Mouse (Mus musculus): ENCODE measurements around the gene Myo18b.

Gene Myo18b

DNA sequence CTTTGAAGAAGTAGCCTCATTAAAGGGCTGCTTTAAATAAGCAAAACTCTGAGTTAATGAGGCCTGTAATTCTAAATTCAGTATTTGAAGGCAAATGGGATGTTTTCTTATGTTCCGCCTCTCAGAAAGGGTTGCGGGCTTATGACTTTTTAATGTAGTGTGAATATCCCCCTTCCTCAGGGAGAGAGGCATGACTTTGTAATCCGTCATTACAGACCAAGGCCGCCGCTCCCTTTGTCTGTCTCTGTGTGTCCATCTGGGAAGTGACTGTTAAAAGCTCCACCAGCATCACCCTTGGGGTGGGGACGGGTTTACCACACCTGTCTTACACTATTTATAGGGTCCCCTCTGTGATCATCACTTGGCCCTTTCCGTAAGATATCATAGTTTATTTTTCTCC, 100.1 kb downstream of the Myo18b start:
- DNase-seq: no peak

DNA sequence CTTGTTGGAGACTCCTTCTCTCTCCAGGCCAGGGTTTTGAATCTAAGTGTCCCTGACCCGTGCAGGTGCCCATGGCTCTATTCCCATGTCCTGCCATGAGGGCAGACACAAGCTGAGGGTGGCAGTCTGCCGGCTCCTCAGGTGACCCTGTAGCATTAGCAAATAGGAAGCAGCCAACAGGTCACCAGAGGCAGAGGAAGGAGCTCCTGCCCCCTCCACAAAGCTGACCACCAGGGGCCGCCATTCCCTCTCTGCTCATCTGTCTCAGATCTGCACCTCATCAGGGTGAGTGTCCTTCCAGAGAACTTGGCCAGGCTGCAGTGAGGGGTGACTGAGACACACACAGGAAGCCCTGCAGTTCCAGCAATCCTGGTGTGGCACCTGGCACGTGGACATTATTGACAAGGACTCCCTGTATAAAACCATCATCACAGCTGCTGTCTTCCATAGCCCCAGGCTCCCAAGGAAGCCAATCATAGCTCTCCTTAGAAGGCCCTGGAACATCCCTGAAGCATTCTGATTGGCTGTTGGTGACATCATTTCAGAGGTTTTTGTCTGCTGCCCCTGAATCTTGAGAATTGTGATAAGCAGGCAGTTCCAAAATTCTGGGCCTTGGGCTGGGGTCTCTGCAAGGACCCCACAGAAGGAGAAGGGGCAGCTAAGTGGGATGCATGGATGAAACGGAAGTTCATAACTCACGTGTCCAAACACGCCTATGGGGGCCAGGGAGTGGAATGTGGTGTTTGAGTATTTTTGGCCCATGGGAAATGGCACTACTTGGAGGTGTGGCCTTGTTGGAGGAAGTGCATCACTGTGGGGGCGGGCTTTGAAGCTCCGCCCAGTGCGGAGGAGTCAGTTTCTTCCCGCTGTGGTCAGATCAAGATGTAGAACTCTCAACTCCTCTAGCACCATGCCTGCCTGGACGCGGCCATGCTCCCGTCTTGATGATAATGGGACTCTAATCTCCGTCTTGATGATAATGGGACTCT, 104.1 kb downstream of the Myo18b start:
- DNase-seq: no peak

DNA sequence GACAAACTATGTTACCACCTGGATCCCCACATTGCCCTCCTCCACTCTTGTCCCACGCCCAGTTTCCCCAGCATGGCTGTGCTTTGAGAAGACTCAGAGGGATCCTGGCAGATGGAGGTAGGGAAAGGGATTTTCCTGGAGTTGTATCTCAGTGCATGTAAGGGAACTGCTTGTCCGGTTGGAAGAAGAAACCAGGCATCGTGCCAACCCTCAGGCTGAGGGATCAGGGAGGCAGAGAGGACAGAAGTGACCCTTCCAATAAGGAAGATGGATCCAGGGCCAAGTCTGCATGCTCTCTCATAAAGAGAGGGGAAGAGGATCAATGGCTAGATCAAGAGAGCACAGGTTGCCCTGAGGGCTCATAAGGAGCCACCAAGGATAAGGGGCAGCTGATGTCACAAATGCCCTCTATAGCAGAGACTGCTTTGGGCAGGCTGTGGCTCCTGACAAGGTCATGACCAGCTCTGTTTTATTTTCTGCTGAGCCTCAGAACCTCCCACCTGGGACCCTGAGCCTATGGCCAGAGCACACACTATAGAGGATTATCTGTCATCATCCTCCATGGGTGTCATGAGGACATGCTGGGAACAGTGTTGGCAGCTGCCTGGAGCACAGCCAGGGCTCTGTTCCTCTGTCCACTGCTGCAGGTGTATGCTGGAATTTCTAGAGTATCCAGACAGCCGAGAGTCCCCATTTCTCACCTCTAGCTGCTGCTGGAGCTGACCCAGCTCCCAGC, 105.6 kb downstream of the Myo18b start:
- no peak for DNase-seq

DNA sequence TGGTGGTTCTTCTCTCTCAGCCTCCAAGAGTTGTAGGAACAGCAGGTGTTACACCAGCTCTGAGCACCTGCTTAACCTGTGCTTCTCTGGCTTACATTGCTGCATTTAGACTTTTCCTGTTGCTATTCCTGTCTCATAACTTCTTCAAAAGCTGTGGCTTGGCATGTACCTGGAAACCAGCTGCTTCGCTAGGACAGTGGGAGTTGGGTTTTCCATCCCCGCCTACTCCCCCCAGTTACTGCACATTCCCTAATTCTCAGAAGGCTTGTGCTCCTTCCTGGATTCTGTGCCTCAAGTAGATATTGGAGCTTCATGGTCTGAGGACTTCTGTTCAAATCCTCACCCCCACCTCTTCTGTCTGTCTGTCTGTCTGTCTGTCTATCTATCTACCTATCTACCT, 107.7 kb downstream of the Myo18b start:
- DNase-seq: no peak

- DNase-seq: no peak
Observed at GRCm38 (mm10) chr5:112786788-112787187, 109.4 kb downstream of the Myo18b start.

GRCm38 (mm10) chr5:112786031-112786430, 110.1 kb downstream of the Myo18b start:
- no peak for DNase-seq

DNA sequence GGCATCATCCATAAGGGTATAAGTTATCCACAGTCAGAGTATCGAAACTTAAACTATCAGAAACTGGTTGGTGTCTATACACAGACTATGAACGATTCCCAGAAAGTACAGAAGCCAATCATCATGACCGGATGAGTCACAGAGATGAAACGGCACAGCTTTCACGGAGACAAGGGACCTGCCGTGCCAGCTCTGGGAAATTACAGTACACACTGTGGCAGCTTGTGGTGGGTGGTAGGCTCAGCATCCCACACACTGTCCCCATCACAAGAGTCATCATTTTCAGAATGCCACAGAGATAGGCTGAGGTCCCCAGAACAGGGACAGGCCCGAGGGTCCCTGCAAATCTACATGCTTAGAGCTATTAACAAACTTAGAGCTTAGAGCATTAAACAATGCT, 114.4 kb downstream of the Myo18b start:
- DNase-seq: no peak

DNA sequence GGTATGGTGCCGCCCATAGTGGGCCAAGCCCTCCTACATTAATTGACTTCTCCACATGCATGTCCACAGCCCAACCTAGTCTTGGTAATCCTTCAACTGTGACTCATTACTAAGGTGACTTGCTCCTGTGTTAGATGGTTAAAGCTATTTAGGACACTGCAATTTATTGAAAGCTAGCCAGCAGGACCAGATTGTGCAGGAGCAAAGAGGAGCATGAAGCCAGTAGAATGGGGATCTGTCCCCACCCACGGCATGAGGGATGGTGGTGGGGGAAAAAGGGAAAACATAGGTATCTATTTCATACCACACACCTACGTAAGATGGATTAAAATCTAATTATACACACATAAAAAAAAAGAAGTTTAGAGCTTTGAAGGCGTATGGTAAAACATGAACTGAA, 114.9 kb downstream of the Myo18b start:
- no peak for DNase-seq

- no peak for DNase-seq
Observed at GRCm38 (mm10) chr5:112780383-112780782, 115.8 kb downstream of the Myo18b start.

- no peak for DNase-seq
Observed at GRCm38 (mm10) chr5:112776781-112777405, 119.3 kb downstream of the Myo18b start.

GRCm38 (mm10) chr5:112773429-112773828, 122.7 kb downstream of the Myo18b start:
- DNase-seq: no peak

DNA sequence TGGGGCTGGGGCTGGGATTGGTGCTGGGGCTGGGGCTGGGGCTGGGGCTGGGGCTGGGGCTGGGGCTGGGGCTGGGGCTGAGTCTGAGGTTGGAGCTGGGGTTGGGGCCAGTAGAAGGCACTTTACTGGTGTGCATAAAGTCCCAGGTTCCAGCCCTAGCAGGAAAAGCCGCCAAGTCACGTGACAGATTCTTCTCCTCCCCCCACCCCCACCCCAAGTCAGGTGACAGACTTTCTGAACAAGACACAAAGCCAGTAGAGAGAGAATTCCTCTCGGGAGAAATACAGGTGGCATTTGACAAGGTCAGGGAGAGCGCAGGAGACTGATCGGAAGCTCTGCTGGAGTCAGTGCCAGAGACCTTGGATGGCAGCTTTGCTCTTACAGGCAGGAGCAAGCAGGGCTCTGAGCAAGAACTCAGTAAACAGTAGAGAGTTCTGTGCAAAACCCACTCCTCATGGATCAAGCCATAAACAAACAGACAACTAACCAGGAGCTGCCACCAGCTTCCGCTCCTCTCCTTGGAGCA, 124.7 kb downstream of the Myo18b start:
- no peak for DNase-seq

DNA sequence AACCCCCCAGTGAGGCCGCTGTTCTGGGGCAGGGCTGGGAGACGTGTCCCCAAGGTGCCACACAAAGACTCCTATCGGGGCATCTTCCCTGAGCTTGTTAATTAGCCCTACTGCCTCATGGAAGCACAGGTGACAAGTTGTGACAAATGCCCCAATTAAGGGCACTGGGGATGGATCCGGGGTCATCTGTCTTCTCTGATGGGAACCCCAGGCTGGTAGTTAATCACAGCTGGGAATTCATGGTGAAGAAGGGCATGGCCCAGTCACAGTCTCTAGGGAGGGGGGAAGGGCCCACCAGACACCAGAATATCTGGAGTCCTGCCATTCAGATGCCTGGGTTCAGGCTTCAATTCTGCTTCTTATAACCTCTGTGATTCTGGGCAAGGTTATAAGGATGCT, 126.4 kb downstream of the Myo18b start:
- no peak for DNase-seq

- DNase-seq: no peak
Observed at GRCm38 (mm10) chr5:112769020-112769720, 127.0 kb downstream of the Myo18b start.

- no peak for DNase-seq
Observed at GRCm38 (mm10) chr5:112768556-112768955, 127.6 kb downstream of the Myo18b start.

DNA sequence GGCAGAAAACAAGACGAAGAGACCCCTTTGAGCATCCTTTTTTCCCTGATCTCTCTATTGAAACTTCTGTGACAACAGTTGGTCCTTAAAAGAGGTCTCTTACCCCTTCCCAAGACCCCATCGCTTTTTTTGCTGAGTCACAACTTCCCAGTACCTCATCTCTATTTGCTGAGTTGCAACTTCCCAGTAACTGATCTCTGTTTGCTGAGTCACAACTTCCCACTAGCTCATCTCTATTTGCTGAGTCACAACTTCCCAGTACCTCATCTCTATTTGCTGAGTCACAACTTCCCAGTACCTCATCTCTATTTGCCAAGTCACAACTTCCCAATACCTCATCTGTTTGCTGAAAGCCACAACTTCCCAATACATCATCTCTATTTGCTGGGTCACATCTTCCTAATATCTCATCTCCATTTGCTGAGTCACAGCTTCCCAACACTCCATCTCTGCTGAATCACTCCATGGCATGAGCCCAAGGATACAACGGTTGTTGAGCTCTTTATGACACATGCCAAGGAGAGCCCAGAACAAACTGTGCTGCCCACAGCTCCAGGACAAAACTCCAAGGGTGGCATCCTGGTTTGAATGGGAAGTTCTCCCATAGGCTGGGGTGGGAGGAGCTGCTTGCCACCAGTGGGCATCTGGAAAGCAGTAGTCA, 134.6 kb downstream of the Myo18b start:
- DNase-seq: no peak

DNA sequence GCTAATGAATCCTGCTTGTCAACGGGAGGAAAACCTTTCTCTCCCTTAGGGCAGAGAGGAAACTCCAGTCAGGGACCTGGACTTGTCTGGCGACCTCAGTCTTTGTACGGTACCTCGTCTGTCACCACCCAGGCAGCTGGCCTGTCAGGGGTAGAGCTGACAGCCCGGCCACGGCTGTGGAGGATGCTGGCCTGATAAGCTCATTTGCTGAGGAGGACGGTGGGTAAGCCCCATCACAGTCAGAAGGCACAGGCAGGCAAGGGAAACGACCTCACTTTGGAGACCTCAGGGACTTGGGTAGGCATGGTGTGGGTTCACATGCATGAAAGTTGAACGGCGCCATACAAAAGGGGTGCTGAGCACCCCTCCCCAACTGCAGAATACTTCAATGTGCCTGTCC, 140.6 kb downstream of the Myo18b start:
- DNase-seq: no peak

DNA sequence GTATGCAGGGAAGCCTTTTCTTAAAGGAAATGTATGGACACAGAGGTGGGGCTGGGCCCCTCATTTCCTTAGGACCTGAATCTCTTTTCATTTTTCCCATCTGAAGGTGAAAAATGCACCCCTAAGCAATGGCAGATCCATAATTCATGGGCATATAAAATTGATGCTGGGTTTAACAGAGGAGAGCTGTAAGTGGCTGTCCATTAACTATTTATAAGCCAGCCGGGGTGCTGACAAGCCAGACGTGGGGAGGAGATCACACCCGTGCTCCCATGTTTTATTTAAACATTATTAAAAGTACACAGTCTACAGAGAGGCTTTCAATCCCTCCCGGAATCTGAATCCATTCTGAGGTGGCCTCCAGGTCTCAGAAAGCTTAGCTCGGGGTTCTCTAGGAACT, 146.5 kb downstream of the Myo18b start:
- DNase-seq: no peak

DNA sequence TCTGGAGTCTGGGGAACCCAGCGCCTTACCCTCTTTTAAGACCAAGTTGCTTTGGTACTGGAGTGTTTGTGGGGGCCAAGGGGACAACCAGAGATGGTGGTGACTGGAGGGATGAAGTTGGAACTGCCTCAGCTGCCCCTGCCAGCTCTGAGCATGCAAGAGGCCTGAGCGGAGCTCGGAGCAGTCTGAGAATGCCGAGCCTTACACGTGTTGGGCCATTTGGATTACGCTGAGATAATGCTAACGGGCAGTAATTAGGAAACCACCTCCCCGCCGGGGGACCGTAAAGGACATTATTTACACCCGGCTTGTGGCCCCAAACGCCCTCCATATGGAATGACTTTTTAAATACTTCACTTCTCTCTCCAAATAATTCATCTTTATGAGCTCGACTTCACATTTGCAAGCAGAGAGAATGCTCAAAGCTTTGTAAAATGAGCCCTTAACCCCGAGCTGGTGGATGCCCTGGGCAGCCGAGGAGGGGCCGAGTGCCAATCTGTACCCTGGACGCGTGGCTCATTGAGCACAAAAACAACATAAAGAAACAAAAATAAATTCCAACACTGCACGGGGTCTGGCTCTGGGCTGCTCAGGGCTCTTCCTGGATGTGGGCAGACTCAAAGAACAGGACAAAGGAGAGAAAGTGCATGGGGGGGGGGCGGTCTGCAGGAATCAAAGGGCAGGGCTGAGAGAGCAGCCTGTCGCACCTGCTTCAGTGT, 148.0 kb downstream of the Myo18b start:
- DNase-seq: no peak

DNA sequence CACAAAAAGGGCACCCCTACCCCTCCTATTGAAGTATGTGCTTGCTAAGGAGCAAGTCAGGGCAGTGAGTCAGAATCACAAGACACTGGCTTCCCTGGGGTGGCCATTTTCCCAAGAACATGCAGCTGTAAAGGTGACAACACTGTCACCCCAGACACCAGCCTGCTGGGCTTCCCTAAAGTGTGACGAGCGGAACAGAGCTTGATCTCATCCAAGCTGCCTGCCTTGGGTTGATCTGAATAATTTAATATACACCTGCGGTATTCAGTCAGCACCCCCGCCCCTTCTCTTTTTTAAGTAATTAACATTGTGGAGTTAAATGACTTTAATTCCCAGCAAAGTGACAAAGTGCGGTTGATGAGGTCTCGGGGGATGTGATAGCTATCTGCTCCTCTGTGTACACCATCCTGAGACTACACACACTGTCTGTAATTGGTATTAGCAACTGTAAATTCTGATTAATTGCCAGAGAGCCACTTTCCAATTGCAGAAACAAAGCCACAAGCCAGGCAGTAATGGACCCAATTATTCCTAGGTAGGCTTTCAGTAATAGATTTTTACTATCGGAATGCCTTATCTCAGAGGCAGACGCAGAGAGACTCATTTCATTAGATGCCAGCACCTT, 148.7 kb downstream of the Myo18b start:
- no peak for DNase-seq

- no peak for DNase-seq
Observed at GRCm38 (mm10) chr5:112745176-112745575, 151.0 kb downstream of the Myo18b start.
